Mouse (Mus musculus) lung, embryonic 14.5 days (tissue): ENCODE data around the gene Ocel1. TPM values are rescaled to one million over a fixed set of nuclear protein-coding genes. Genes with fewer than 3 reads are reported as not detected.

ENCODE experiments used
- ATAC-seq: fragments of 200-750 bp; cut with Nextera tagmentation; 2 replicates; pipeline ENCODE4 v1.8.0; 2017; ENCODE audit warnings: mild to moderate bottlenecking, moderate TSS enrichment, moderate library complexity; ENCODE audit not compliant: insufficient read depth
- DNase-seq: peaks from one replicate; pipeline ENCODE4 v3.0.0-alpha.2; 2015
- H3K27ac ChIP-seq: fragments of 300-500 bp; sonication (generic); 2 replicates; pipeline ENCODE4 v1.5.1; 2014; ENCODE audit warnings: low read depth, mild to moderate bottlenecking, moderate library complexity
- H3K27me3 ChIP-seq: fragments of 300-500 bp; sonication (generic); 2 replicates; pipeline ENCODE4 v1.6.1; 2014; ENCODE audit warnings: low read length, control low read depth; ENCODE audit not compliant: insufficient read depth
- H3K36me3 ChIP-seq: fragments of 300-500 bp; sonication (generic); 2 replicates; pipeline ENCODE4 v1.6.1; 2014; ENCODE audit warnings: control low read depth; ENCODE audit not compliant: insufficient read depth
- H3K4me1 ChIP-seq: fragments of 300-500 bp; sonication (generic); 2 replicates; pipeline ENCODE4 v1.6.1; 2014; ENCODE audit warnings: antibody characterized with exemption, control low read depth; ENCODE audit not compliant: insufficient read depth
- H3K4me2 ChIP-seq: fragments of 300-500 bp; sonication (generic); 2 replicates; pipeline ENCODE4 v1.6.1; 2014; ENCODE audit warnings: mild to moderate bottlenecking
- H3K4me3 ChIP-seq: fragments of 300-500 bp; sonication (generic); 2 replicates; pipeline ENCODE4 v1.5.1; 2014; ENCODE audit warnings: low read depth, low read length
- H3K9ac ChIP-seq: fragments of 300-500 bp; sonication (generic); 2 replicates; pipeline ENCODE4 v1.6.1; 2014
- H3K9me3 ChIP-seq: fragments of 300-500 bp; sonication (generic); 2 replicates; pipeline ENCODE4 v1.6.1; 2016; ENCODE audit warnings: low read depth, low read length, control low read depth
- CTCF ChIP-seq: IDR thresholded peaks from 2 replicates; pipeline ENCODE4 v1.5.1; 2016; ENCODE audit warnings: antibody characterized with exemption, low read depth
- WGBS: fragments of 180-500 bp; shearing (Covaris S2); extraction: QIAGEN DNeasy Blood & Tissue Kit; methylation state at CpG from one replicate; pipeline ENCODE4 v1.1.7; 2014; 5-methylcytosine and 5-hydroxymethylcytosine counted together
- polyA plus RNA-seq: library from polyadenylated mRNA; unstranded; fragments of >200 nt; fragmentation: Nextera tagmentation; extraction: Ambion mirVana; gene quantifications from 2 replicates; pipeline ENCODE4 v1.2.1, GENCODE M21; 2014

Ocel1 gene
- polyA plus RNA-seq, 1 experiment from 2014 or later = 5.0 TPM

DNA sequence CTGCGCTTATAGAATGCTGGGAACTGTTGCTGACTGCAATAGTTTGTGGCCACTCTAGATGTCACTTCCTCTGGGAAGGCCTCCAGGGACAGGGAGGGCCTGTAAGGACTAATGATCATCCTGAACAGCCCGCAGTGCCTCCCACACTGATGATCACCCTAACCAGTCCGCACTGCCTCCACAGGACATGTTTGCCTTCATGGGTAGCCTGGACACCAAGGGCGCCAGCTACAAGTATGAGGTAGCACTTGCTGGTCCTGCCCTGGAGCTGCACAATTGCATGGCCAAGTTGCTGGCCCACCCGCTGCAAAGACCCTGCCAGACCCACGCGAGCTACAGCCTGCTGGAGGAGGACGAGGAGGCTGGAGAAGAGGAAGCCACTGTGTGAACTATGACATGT, 32.9 kb downstream of the Ocel1 start:
- Histone ChIP-seq H3K4me2 (no peak overlapping the region), H3K27ac (no peak overlapping the region), H3K9me3 (no peaks in the 10 kb centered on the region), H3K36me3 (peaks cover 29% of the 10 kb centered on the region), H3K4me3 (no peak overlapping the region), H3K9ac (no peak overlapping the region), H3K4me1 (no peaks in the 10 kb centered on the region), H3K27me3 (no peaks in the 10 kb centered on the region)
- DNase-seq (no peak), ATAC-seq (no peak)
- 89% methylated on average over 8 of the region's 8 CpGs for WGBS
- no peak for TF ChIP-seq CTCF

DNA sequence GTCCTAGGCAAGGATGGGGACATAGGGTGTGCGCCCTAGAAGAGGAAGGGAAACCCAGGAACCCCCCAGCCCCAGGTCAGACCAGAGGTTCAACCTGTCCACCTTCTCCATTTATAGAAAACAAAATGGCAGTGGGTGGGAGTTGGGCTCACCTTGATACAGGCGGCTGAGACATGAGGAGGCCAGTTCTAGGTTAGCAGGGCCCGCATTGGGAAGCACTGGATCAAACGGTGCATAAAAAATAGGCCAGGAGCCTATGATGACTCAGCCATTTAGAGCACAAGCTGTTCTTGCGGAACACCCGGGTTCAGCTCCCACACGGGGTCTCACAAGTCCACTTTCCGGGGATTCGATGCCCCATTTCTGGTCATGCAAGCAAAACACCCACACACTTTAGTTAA, 33.9 kb downstream of the Ocel1 start:
- H3K27ac ChIP-seq = no peak overlapping the region
- no peak for TF ChIP-seq CTCF
- peak overlapping the region; percentile 88 for H3K4me2 ChIP-seq
- peak overlapping the region; percentile 79 for H3K9ac ChIP-seq
- H3K4me3 ChIP-seq = peak overlapping the region; percentile 78; the same call in 1 of the 2 replicates
- ATAC-seq = no peak
- H3K4me1 ChIP-seq = no peaks in the 10 kb centered on the region
- H3K27me3 ChIP-seq = no peaks in the 10 kb centered on the region
- H3K9me3 ChIP-seq = no peaks in the 10 kb centered on the region
- peaks cover 35% of the 10 kb centered on the region for H3K36me3 ChIP-seq
- DNase-seq = no peak
- 87% methylated on average over 9 of the region's 9 CpGs for WGBS

GRCm38 (mm10) chr8:71405401-71406098, 34.5 kb downstream of the Ocel1 start, which contains the start of gene Ankle1:
Gene Ankle1, plus strand, starts transcription at chr8:71406010.
- Histone ChIP-seq H3K27me3 (no peaks in the 10 kb centered on the region), H3K4me2 (peak within 1 kb of the TSS; percentile 88), H3K9me3 (no peaks in the 10 kb centered on the region), H3K4me3 (peak within 1 kb of the TSS; percentile 78), H3K36me3 (peaks cover 36% of the 10 kb centered on the region), H3K27ac (peak within 1 kb of the TSS; percentile 46), H3K4me1 (no peaks in the 10 kb centered on the region), H3K9ac (peak within 1 kb of the TSS; percentile 79)
- WGBS = 15% methylated on average over 33 of the region's 33 CpGs
- DNase-seq (peak; percentile 99), ATAC-seq (peak; percentile 93)
- TF ChIP-seq CTCF = peak; percentile 93

- peak; percentile 94 for TF ChIP-seq CTCF
- Histone ChIP-seq H3K9ac (peak overlapping the region; percentile 79), H3K4me1 (no peaks in the 10 kb centered on the region), H3K9me3 (no peaks in the 10 kb centered on the region), H3K27ac (peak overlapping the region; percentile 46), H3K4me3 (peak overlapping the region; percentile 78), H3K27me3 (no peaks in the 10 kb centered on the region), H3K4me2 (peak overlapping the region; percentile 88), H3K36me3 (peaks cover 36% of the 10 kb centered on the region)
- ATAC-seq (peak; percentile 84), DNase-seq (peak; percentile 88)
- under 1% methylated on average over 55 of the region's 55 CpGs for WGBS
Observed at GRCm38 (mm10) chr8:71406099-71407015, 35.3 kb downstream of the Ocel1 start.

DNA sequence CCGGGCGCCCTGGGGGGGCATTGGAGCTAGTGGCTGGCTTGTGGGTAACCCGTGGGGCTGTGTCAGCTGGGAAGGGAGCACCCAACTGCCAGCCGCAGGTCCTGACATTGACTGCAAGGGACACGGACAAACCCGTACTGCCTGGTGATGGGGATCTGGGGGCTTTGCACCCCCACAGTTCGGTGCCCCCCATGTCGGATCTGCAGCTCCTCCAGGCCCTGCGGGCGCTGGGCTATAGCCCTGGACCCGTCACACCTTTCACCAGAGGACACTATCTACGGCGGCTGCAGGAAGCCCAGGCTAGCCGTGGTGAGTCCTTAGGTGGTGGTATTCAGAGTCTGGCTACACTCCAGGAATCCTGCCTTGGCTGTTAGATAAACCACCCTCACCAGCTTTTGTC, 36.3 kb downstream of the Ocel1 start:
- H3K4me2 ChIP-seq = peak overlapping the region; percentile 88
- no peak overlapping the region for H3K9ac ChIP-seq
- no peak for DNase-seq
- 88% methylated on average over 14 of the region's 14 CpGs for WGBS
- H3K27ac ChIP-seq = no peak overlapping the region
- H3K9me3 ChIP-seq = no peaks in the 10 kb centered on the region
- no peak for ATAC-seq
- H3K4me1 ChIP-seq = no peaks in the 10 kb centered on the region
- H3K36me3 ChIP-seq = peaks cover 36% of the 10 kb centered on the region
- H3K27me3 ChIP-seq = no peaks in the 10 kb centered on the region
- TF ChIP-seq CTCF = no peak
- H3K4me3 ChIP-seq = peak overlapping the region; percentile 78

- ATAC-seq (no peak), DNase-seq (no peak)
- Histone ChIP-seq H3K9ac (no peak overlapping the region), H3K27me3 (no peaks in the 10 kb centered on the region), H3K4me3 (no peak overlapping the region), H3K4me1 (no peaks in the 10 kb centered on the region), H3K27ac (no peak overlapping the region), H3K4me2 (no peak overlapping the region), H3K36me3 (peaks cover 36% of the 10 kb centered on the region), H3K9me3 (no peaks in the 10 kb centered on the region)
- 92% methylated on average over 4 of the region's 4 CpGs for whole genome bisulfite sequencing
- no peak for TF ChIP-seq CTCF
Observed at GRCm38 (mm10) chr8:71408231-71408630, 37.1 kb downstream of the Ocel1 start.
